ENCODE assay signal across 8 mouse cellular contexts in the genomic region with DNA sequence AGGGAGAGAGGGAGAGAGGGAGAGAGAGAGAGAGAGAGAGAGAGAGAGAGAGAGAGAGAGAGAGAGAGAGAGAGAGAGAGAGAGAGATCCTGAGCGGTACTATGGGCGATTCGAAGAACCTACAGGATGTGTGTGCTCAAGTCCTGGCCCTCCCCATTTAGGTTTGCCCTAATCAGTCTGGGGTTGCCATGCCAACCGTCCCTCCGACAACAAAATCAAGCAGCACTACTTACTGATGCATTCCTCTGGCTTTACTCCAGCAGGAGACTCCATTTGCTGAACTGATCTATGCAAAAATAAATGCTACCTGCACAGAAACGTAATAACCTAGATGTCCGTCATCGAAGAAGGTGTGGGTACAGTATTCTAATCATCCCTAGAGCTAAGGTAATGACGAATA. TPM values are rescaled to one million over a fixed set of nuclear protein-coding genes. Genes with fewer than 3 reads are reported as not detected.
A peak's percentile ranks its signal among the peaks of the same experiment; 100 is the strongest.
DNase-seq lines count a peak whose midpoint lies in the region; ATAC-seq lines count a peak whose summit lies in the region.

No protein-coding gene starts in this region.

- DNase-seq in ovary, postnatal 36 days (ENCODE audit: low spot score), result peak; percentile 53
- DNase-seq in ovary, postnatal 10 days (ENCODE audit: low spot score), result no peak
- DNase-seq in cerebellum, postnatal 10 days, result peak; percentile 76
- DNase-seq in gastrocnemius, postnatal 10 days, result peak; percentile 41
- peak; percentile 80 for DNase-seq in intestine, embryonic 14.5 days (ENCODE audit: low spot score)
- DNase-seq in left cerebral cortex, adult 9 months (ENCODE audit: low spot score in 2 of 2), result peak; percentile 38 to 70
- DNase-seq in skeletal muscle tissue, adult 2 months (ENCODE audit: low read depth, low spot score), result peak; percentile 61

- peak; percentile 70 for ATAC-seq in intestine, embryonic 14.5 days (replicated peaks; ENCODE audit: low FRiP score, low TSS enrichment, low read depth)
- peak; percentile 40 for ATAC-seq in megakaryocyte progenitor cell, adult 5-6 weeks (replicated peaks; ENCODE audit: poor library complexity)

- peak overlapping the region; percentile 90 for H3K27ac ChIP-seq in intestine, embryonic 14.5 days (ENCODE audit: low read depth)

- 0 out of 2 replicates have a peak, but pooled peaks cover 9% of the 10 kb centered on the region for H3K4me1 ChIP-seq in intestine, embryonic 14.5 days (replicated peaks; ENCODE audit: control insufficient read depth, insufficient read depth, low read length)

- H3K9ac ChIP-seq in intestine, embryonic 14.5 days (ENCODE audit: low read length), result no peak overlapping the region

- H3K4me3 ChIP-seq in intestine, embryonic 14.5 days (ENCODE audit: low read depth, low read length), result peak overlapping the region; percentile 69

- no peaks in the 10 kb centered on the region for H3K27me3 ChIP-seq in intestine, embryonic 14.5 days (replicated peaks; ENCODE audit: control insufficient read depth, insufficient read depth, low read length)

- 18% methylated on average over 9 of the region's 9 CpGs for WGBS in intestine, embryonic 14.5 days

- H3K36me3 ChIP-seq in intestine, embryonic 14.5 days (ENCODE audit: control insufficient read depth, insufficient read depth, low read length), result no peaks in the 10 kb centered on the region

- no peaks in the 10 kb centered on the region for H3K9me3 ChIP-seq in intestine, embryonic 14.5 days (ENCODE audit: control insufficient read depth, low read length)

- H3K4me2 ChIP-seq in intestine, embryonic 14.5 days (ENCODE audit: low read length), result peak overlapping the region; percentile 67

RNA-seq across cellular contexts. Expression of a gene that starts 20.0 kb away (rescaled TPM):
- total RNA-seq in gastrocnemius, postnatal 10 days (2021), result 10 to 100 TPM; 12.1 to 13.8 TPM
- 7.0 and 8.6 TPM in 2 replicates for polyA plus RNA-seq in intestine, embryonic 14.5 days (2014; fragmentation: Nextera tagmentation; extraction: Ambion mirVana)
- not detected in 2 replicates for total RNA-seq in megakaryocyte progenitor cell, adult 5-6 weeks (2015)
- not detected in 2 replicates for total RNA-seq in megakaryocyte progenitor cell, adult 5-6 weeks (2017)

RNA-seq across cellular contexts. Expression of a gene that starts 49.1 kb away (rescaled TPM):
- 1 to 10 TPM; 2.8 to 4.1 TPM for total RNA-seq in gastrocnemius, postnatal 10 days (2021)
- 0.70 and 0.81 TPM in 2 replicates for polyA plus RNA-seq in intestine, embryonic 14.5 days (2014; fragmentation: Nextera tagmentation; extraction: Ambion mirVana)
- not detected in 2 replicates for total RNA-seq in megakaryocyte progenitor cell, adult 5-6 weeks (2015)
- not detected in 2 replicates for total RNA-seq in megakaryocyte progenitor cell, adult 5-6 weeks (2017)

Comparison
In these comparisons a context has a peak if more than half of its experiments do, and no peak if none do; other contexts are left out.
1. RNA of a gene that starts 20.0 kb away (total RNA-seq): 12.1 to 13.8 TPM in gastrocnemius, postnatal 10 days; not detected in megakaryocyte progenitor cell, adult 5-6 weeks; every median in the first group is over 10 times any median in the second.